In the genomic region with DNA sequence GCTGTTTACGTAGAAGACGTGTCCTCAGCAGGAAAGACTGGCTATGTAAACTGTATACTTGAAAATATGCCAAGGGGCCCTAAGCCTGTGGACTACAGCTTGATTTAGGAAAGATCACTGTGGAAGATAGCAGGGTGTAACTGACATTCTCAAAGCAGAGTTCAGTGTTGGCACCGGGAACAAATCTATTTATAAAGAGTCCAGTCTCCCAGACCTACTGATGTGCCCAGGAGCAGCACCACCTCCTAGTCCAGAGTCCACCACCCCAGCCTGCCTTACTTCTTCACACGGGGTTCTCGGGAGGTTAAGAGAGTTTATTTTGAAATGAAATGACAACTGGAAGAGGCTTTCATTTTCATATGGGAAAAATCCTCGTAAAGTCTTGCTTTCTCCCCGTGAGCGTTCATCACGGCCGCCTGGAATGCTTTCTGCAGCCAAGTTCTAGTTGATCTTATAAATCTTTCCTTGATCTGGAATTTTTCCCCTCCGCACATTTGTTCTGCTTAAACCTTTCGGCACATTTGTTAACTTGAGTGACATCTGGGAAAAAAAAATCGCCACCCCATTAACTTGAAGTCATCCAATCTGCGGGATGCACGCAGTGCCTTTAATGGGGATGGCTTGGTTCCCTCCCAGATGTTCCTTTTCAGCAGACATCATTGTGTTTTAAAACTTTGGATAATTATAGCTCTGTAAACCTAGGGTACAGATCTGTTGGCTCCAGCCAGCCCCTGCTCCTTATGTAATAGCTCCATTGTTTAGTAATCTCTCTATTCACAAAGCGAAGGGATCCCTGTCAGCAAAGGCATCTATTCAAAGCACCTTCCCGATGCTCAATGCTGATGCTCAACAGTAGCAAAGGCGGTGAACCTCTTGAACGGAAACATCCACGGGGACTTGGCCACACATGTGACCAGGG, we compare ENCODE assay signal across 9 mouse cellular contexts.
A peak's percentile ranks its signal among the peaks of the same experiment; 100 is the strongest.
DNase-seq lines count a peak whose midpoint lies in the region; ATAC-seq and TF ChIP-seq lines count a peak whose summit lies in the region.
"Had no signal": no experiment of that assay in that cellular context is flagged by ENCODE, and none has a peak within 500 bp of the region (broad histone marks: within the 10 kb centered on the region; RNA-seq: fewer than 3 reads in every experiment).

No protein-coding gene starts in this region.

- ATAC-seq in heart, embryonic 14.5 days (ENCODE audit: insufficient number of reproducible peaks, insufficient read depth, low FRiP score, low read depth): no peak; the same call in 1 of the 2 replicates

- no peak for TF ChIP-seq CTCF in olfactory bulb, adult 2 months (IDR thresholded peaks at IDR 0.05; ENCODE audit: insufficient read depth, low read depth, low read length)

- no peaks in the 10 kb centered on the region for H3K36me3 ChIP-seq in heart, embryonic 14.5 days (ENCODE audit: control insufficient read depth, insufficient read depth, low read length)

- no peak for TF ChIP-seq POLR2A in olfactory bulb, adult 2 months (IDR thresholded peaks at IDR 0.05; ENCODE audit: insufficient read depth, low read depth, low read length)

- H3K4me2 ChIP-seq in heart, embryonic 14.5 days (ENCODE audit: low read length): peak overlapping the region; percentile 22

- H3K9ac ChIP-seq in heart, embryonic 14.5 days (ENCODE audit: low read length): no peak overlapping the region

- H3K4me3 ChIP-seq in heart, embryonic 14.5 days (ENCODE audit: control insufficient read depth in 1 of 2, insufficient read depth in 1 of 2, low read depth in 1 of 2, low read length in 2 of 2): no peak overlapping the region
- 0 out of 2 replicates have a peak overlapping the region, but pooled peaks have one; percentile 5 for H3K4me3 ChIP-seq in olfactory bulb, adult 2 months (ENCODE audit: insufficient read depth, low read depth, low read length)
- H3K4me3 ChIP-seq: megakaryocyte, embryonic 14.5 days had no signal

- H3K27ac ChIP-seq in heart, embryonic 14.5 days (replicated peaks in 1 of 2; ENCODE audit: control insufficient read depth in 1 of 2, insufficient read depth in 1 of 2, low read depth in 2 of 2, low read length in 2 of 2): peak overlapping the region; percentile 25 to 39; a peak in 3 of 4 replicates
- peak overlapping the region; percentile 52 for H3K27ac ChIP-seq in olfactory bulb, adult 2 months (ENCODE audit: insufficient read depth, low read depth, low read length)

- H3K4me1 ChIP-seq in heart, embryonic 14.5 days (ENCODE audit: control insufficient read depth in 2 of 2, insufficient read depth in 2 of 2, low read length in 2 of 2): peaks cover 33 to 48% of the 10 kb centered on the region in 2 experiments
- peaks cover 10% of the 10 kb centered on the region for H3K4me1 ChIP-seq in olfactory bulb, adult 2 months (ENCODE audit: control insufficient read depth, insufficient read depth, low read length)

- H3K27me3 ChIP-seq in heart, embryonic 14.5 days (ENCODE audit: control insufficient read depth, insufficient read depth, low read length): no peaks in the 10 kb centered on the region

- WGBS in heart, embryonic 14.5 days: 43% methylated on average over 20 of the region's 20 CpGs
- 12% methylated on average over 20 of the region's 20 CpGs for WGBS in olfactory bulb, adult 2 months

- no peaks in the 10 kb centered on the region for H3K9me3 ChIP-seq in heart, embryonic 14.5 days (ENCODE audit: control insufficient read depth, low read length)
- H3K9me3 ChIP-seq: megakaryocyte, embryonic 14.5 days had no signal

- DNase-seq in heart, adult 11 months: peak; percentile 98
- no peak for DNase-seq in heart, postnatal 4 days
- DNase-seq in embryo, embryonic 10.5 days (ENCODE audit: low spot score): peak; percentile 35
- DNase-seq in kidney, postnatal 4 days: peak; percentile 62 to 72
- no peak for DNase-seq in right cerebral cortex, postnatal 4 days
- DNase-seq in spleen, postnatal 4 days (ENCODE audit: low spot score in 2 of 2): no peak

Comparison
In these comparisons a context has a peak if more than half of its experiments do, and no peak if none do; other contexts are left out.
1. DNase-seq: peak in heart, adult 11 months (single experiment), embryo, embryonic 10.5 days (single experiment) and kidney, postnatal 4 days (2 of 2); none in heart, postnatal 4 days (single experiment), right cerebral cortex, postnatal 4 days (single experiment) and spleen, postnatal 4 days (0 of 2).